Mouse (Mus musculus) lung, adult 2 months (tissue): ENCODE results near the gene Armcx5. TPM values are rescaled to one million over a fixed set of nuclear protein-coding genes. Genes with fewer than 3 reads are reported as not detected.
"Not testable (repeated sequence)": the region's sequence is repeated elsewhere in the genome, so short reads cannot be mapped to it uniquely, and the experiment has no call there.

Experiments
- DNase-seq: peaks from one replicate; pipeline ENCODE4 v3.0.0; 2022
- H3K4me1 ChIP-seq: fragments of 200-500 bp; 2 replicates; pipeline ENCODE4 v1.6.1; 2011; ENCODE audit warnings: low read length; ENCODE audit not compliant: control insufficient read depth, insufficient read depth
- H3K4me3 ChIP-seq: fragments of 200-500 bp; replicated peaks from 2 replicates; pipeline ENCODE3; 2011; ENCODE audit warnings: low read depth, mild to moderate bottlenecking, control low read depth, low read length; ENCODE audit errors: extremely low read depth
- CTCF ChIP-seq: fragments of 200-500 bp; IDR thresholded peaks from 2 replicates; pipeline ENCODE4 v1.5.1; 2011; ENCODE audit warnings: mild to moderate bottlenecking, low read length, control low read depth; ENCODE audit not compliant: insufficient read depth
- POLR2A ChIP-seq: fragments of 200-500 bp; IDR thresholded peaks from 2 replicates; pipeline ENCODE4 v1.6.1; 2011; ENCODE audit warnings: low read depth, mild to moderate bottlenecking, control low read depth, low read length, borderline replicate concordance; ENCODE audit errors: extremely low read depth
- WGBS: fragments of 180-500 bp; shearing (Covaris S2); methylation state at CpG from one replicate; pipeline ENCODE4 v1.1.7; 2018; 5-methylcytosine and 5-hydroxymethylcytosine counted together
- polyA plus RNA-seq: library from polyadenylated mRNA; depleted of rRNA; stranded (reverse); fragments of >200 nt; gene quantifications from 2 replicates; pipeline ENCODE4 v1.2.3, GENCODE M21; 2012; rRNA removed

Gene Armcx5
- polyA plus RNA-seq, 1 experiment: 2.4 TPM

DNA sequence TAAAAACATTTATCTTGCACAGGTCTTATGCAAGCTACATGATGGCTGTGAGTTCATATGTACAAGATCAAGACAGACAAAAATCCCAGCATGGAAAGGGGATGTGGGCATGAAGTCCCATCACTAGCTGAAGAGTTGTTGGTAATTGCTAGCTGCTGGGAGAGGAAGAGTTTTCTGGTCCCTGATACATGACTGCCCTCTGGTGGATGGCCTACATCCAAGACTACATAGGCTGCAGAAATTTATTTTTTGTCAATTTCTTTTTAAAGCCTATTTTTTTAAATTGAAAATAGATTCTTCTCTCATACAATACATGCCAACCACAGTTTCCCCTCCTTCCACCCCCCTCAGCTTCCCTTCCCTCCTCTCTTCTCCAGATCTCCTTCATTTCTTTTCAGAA lies 19.2 kb downstream of the Armcx5 start:
- no peak overlapping the region for H3K4me3 ChIP-seq
- DNase-seq: no peak
- TF ChIP-seq POLR2A (no peak), CTCF (no peak)
- H3K4me1 ChIP-seq: no peaks in the 10 kb centered on the region

DNA sequence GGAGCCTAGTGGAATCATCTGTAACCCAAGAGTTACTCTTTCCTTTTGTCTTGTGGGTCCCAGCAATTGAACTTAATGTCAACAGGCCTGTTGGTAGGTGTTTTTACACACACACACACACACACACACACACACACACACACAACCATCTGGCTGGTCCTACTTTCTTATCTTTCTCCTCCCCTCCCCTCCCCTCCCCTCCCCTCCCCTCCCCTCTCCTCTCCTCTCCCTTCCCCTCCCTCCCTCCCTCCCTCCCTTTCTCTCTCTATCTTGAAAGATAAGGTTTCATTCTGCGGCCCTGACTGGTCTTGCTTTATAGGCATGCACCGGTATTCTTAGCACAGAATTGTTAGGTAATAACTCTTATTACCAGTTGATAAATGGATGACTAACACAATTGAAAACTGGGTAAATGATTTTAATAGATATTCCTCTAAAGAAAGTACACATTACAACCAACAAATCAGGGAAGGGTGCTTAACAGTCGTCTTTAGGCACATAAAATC lies 25.6 kb downstream of the Armcx5 start:
- TF ChIP-seq POLR2A (no peak), CTCF (no peak)
- DNase-seq: no peak
- H3K4me3 ChIP-seq: no peak overlapping the region
- no peaks in the 10 kb centered on the region for H3K4me1 ChIP-seq
- 65% methylated on average over 3 of the region's 3 CpGs for WGBS

DNA sequence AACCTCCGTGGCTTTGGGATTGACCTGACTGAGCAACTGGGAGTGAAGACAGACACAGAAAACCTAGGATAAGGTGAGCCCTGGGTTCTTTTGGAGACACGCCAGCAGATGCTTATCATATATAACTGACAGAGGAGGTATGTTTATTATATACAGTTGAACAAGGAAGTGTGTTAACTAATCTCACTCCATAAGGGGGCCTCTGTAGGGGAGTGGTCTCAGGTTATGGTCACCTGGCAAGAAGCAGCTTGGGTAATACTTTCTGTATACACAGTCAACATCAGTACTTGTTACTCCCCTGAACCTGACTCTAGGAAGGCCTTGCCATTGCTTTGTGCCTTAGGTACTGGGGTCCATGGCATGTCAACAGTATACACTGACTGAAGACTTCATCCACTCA lies 26.0 kb downstream of the Armcx5 start:
- no peak overlapping the region for H3K4me3 ChIP-seq
- 67% methylated on average over 2 of the region's 2 CpGs for WGBS
- H3K4me1 ChIP-seq: no peaks in the 10 kb centered on the region
- TF ChIP-seq CTCF (no peak), POLR2A (no peak)
- no peak for DNase-seq

DNA sequence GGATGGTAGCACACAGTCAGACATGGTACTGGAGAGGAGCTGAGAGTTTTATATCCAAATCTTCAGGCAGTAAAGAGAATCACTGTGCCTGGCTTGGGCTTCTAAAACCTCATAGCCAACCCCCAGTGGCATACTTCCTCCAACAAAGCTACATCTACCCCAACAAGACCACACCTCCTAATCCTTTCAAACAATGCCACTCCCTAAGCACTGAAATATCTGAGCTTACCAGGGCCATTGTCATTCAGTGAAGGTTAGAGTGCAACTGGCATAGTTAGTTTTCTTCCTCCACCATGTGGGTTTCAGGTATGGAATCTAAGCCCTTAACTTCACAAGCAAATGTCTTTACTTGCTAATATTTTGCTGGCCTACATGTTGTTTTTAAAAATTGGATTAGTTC lies 49.0 kb downstream of the Armcx5 start:
- TF ChIP-seq POLR2A (no peak), CTCF (no peak)
- H3K4me3 ChIP-seq: no peak overlapping the region
- no peak for DNase-seq
- no peaks in the 10 kb centered on the region for H3K4me1 ChIP-seq

DNA sequence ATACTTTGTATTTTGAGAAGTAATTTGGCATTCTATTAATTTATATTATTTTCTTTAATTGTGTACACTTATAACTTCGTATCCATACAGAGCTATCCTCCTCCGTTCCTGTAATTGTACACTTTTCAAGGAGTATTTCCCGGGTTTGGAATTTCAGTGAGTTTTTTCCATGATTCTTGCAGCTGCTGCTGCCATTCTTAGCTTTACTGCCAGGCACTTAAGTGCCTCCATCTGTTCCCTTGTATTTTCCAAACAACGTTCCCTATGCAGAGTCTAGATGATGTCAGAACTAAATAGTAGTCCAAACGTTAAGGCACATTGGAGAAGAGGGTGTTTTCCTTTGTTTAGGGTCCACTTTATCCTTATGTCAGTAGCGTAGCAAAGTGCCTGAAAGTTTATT lies 49.8 kb downstream of the Armcx5 start:
- TF ChIP-seq POLR2A: no peak
- no peak for TF ChIP-seq CTCF
- 72% methylated on average over 6 of the region's 6 CpGs for WGBS
- Histone ChIP-seq H3K4me3 (no peak overlapping the region), H3K4me1 (no peaks in the 10 kb centered on the region)
- no peak for DNase-seq

DNA sequence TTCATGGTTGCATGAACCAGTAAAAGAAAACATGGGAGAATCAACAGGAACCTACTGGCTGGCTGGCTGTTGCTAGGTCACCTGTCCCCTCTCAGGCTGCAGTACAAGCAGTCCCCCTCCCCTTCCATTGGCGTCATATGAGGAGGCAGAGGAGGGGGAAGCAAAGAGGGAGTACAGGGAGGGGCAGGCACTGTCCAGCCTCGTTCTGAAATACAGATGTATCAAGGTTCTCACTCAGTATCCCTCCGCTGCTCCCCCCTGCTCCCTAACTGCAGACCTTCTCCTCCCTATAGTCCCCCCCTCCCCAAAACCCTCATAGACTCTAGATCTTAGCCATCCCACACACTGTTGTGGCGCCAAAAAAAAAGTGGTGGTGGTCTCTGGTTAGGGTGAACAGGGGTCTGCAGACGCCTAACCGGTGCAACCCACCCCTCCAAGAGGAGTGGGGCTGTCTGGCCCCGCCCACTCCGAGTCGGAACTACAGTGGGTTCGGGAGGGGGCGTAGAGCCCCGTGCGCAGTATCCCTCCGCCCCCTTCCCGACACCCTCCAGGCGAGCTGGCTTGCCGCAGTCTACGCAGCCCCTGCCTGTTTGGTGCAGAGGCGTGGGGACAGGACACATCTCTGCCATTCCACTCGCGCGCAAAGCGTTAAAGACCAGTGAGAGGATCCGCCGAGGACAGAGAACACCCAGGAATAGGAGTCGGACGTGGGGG lies 53.2 kb downstream of the Armcx5 start:
- 35% methylated on average over 27 of the region's 27 CpGs for WGBS
- peak overlapping the region; percentile 54 for H3K4me3 ChIP-seq
- DNase-seq: peak; percentile 13
- not testable (repeated sequence) for H3K4me1 ChIP-seq

DNA sequence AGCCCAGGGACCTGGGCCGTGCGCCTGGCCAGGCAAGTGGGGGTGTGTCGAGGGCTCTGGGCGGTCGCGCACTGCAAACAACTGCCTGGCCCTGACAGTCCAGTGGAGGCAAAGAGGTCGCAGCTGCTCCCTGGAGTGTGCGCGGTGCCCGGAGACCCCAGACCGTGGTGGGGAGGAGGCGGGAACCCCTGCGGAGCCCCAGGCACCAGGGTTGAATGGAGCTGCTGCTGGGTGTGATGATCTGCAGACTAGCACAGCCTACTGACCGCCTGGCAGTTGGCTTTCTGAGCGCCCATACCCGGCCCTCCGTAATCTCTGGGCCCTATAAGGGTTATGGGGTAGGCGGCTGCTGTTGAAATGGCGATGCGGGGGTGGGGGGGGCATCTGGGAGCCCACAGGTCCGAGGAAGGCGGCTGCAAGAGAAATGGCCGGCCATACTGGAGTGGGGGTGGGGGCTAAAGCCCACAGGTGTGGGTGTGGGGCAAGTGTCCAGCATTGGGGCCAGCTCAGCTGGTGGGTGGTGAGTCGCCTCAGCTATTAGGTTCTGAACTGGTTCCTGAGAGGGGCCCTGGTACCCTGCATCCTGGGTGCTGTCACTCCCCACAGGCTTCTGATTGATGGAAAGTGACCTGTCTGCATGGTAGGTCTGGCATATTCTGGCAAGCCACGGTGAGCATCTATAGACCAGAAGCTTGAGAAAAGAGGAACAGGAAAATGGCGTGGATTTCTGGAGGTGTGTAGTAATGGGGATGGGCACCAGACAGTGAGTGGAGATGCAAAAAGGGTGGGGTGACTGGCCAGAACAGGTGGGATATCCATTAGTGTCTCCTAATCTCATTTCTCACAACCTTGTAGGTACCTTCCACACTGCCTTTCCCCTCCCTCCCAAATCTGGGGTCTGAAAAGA lies 54.0 kb downstream of the Armcx5 start:
- H3K4me1 ChIP-seq: not testable (repeated sequence)
- peak; percentile 5 for DNase-seq
- H3K4me3 ChIP-seq: peak overlapping the region; percentile 51
- 31% methylated on average over 26 of the region's 26 CpGs for WGBS

Other genes starting within 250 kb of the Armcx5 start
- 0.02 TPM in 1 of 2 replicates, not detected in the other for gene AV320801, start 248.1 kb upstream of the Armcx5 start, polyA plus RNA-seq
- gene Nxf7, start 144.0 kb upstream of the Armcx5 start, polyA plus RNA-seq: 0.21 and 0.23 TPM in 2 replicates
- not detected in 2 replicates for gene Prame, start 115.0 kb upstream of the Armcx5 start, polyA plus RNA-seq
- not detected in 2 replicates for gene Tcp11x2, start 48.9 kb upstream of the Armcx5 start, polyA plus RNA-seq
- not detected in 2 replicates for gene Tmsb15a, start 17.5 kb upstream of the Armcx5 start, polyA plus RNA-seq
- 13.3 TPM in 2 replicates for gene Gprasp1, start within 50 bp of the Armcx5 start, polyA plus RNA-seq
- gene Bhlhb9, start 54.9 kb downstream of the Armcx5 start, polyA plus RNA-seq: 2.6 TPM in 2 replicates
- 1.5 and 1.7 TPM in 2 replicates for gene Gprasp2, start 96.3 kb downstream of the Armcx5 start, polyA plus RNA-seq